Mouse (Mus musculus): ENCODE data around the gene Akip1. TPM values are rescaled to one million over a fixed set of nuclear protein-coding genes. Genes with fewer than 3 reads are reported as not detected.

Gene Akip1
- polyA plus RNA-seq (2017; shearing (Covaris generic)), result 35.5 TPM

GRCm38 (mm10) chr7:109703190-109704015, at the start of gene Akip1, which contains the start of gene St5:
Gene Akip1, plus strand, starts transcription at chr7:109703690.
Gene St5, minus strand, starts transcription at chr7:109703605.

DNA sequence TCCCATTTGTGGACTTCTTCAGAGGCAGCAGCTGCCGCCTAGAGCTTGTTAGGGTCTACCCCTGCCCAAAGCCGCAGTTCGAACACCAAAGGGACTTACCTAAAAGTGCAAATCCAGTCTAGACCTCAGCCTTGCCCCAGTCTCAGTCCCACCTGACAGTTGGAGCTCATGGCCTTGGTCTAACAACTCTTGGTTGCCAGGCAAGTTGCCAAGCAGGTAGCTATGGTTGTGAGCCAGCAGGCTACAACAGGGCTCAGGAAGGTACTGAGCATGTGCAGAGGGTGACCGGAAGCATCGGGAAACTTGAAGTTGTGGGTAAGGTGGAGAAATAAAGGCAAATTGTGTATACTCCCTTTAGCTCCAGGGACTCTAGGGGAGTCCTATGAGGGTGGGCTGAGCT, 20.2 kb downstream of the Akip1 start, which contains the start of gene BC051019:
BC051019 (minus strand) TSS at position 154 of the 400 bp plus-strand sequence.

GRCm38 (mm10) chr7:109731626-109732025, 28.1 kb downstream of the Akip1 start, which contains the start of gene Ascl3:
Gene Ascl3, minus strand, starts transcription at chr7:109731726.

DNA sequence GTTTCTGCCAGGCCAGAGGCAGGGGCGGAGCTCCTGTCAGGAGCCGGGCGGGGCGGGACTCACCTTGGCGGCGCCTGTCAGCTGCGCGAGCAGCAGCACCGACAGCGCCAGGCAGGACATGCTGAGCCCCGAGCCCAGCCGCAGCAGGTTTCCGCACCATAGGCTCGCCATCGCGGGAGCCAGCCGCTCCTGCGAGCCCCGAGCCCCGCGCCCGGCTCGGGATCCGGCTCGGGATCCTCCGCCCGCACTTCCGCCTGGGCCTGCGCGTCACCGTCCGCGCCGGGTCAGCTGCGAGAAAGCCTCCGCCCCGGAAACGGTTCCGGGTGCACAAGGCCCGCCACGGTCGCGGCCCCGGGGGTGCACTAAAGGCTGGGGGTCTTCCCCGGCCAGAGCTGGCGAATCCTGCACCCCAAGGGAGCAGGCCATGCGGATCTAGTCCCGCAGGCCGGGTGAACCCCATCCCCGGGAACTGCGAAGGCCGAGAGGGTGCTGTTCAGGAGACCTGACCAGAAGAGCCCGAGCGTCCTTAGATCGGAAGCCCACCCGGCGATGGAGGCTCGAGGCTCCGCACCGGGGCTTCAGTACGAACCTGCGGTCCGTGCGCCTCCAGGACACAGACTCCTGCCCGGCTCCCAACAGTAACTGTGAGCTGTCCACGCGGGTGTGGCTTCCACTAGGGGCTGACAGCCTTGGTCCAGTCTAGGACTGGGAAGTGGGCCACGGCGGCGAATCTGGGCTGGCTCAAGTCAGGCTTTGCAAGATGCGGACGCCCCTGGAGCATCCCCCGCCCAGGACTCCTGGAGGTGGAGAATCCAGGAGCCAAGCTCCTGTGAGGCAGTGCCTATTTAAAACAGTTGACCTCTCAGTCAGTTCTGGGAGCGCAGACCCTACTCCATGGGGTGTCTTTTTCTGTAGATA, 48.8 kb downstream of the Akip1 start, which contains the start of gene Tmem9b:
Tmem9b (minus strand) TSS at position 868 of the 918 bp plus-strand sequence.

Other genes starting within 250 kb of the Akip1 start
- gene Trim66, start 195.6 kb upstream of the Akip1 start, polyA plus RNA-seq (2017; shearing (Covaris generic)), result 0.02 TPM
- 125 TPM for gene Rpl27a, start 184.5 kb upstream of the Akip1 start, polyA plus RNA-seq (2017; shearing (Covaris generic))
- gene St5, start 85 bp upstream of the Akip1 start, polyA plus RNA-seq (2017; shearing (Covaris generic)), result 0.91 TPM
- not detected for gene BC051019, start 20.2 kb downstream of the Akip1 start, polyA plus RNA-seq (2017; shearing (Covaris generic))
- gene Ascl3, start 28.0 kb downstream of the Akip1 start, polyA plus RNA-seq (2017; shearing (Covaris generic)), result 0.61 TPM
- gene Tmem9b, start 49.2 kb downstream of the Akip1 start, polyA plus RNA-seq (2017; shearing (Covaris generic)), result 129 TPM
- 0.51 TPM for gene Nrip3, start 78.3 kb downstream of the Akip1 start, polyA plus RNA-seq (2017; shearing (Covaris generic))
- gene Scube2, start 162.0 kb downstream of the Akip1 start, polyA plus RNA-seq (2017; shearing (Covaris generic)), result not detected